Mouse (Mus musculus) brain, adult 2 months (tissue): Measurements from ENCODE around the gene Gm30083.
A peak's percentile ranks its signal among the peaks of the same experiment; 100 is the strongest.

Experiments
- DNase-seq: peaks from one replicate; pipeline ENCODE4 v3.0.0; 2011; ENCODE audit warnings: low read depth, low spot score

Gm30083 gene

DNA sequence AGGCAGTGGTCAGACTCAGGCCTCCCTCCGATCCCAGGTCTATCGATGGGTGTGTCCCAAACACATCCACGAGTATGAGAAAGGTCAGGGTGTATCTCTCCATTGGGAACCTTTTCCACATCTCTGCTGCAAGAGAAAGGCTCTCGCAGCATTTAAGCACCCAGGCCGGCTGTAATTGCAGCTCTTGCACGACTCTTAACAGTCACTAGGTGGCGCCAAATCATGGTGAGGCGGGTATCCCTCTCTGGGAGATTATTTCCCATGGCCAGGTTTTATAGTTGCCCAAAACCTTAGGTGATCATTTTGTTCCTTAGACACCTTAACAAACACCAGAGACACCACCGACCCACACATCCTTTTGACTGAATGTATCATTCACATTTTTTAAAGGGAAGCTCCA lies 55.6 kb downstream of the Gm30083 start:
- DNase-seq, result peak; percentile 77

DNA sequence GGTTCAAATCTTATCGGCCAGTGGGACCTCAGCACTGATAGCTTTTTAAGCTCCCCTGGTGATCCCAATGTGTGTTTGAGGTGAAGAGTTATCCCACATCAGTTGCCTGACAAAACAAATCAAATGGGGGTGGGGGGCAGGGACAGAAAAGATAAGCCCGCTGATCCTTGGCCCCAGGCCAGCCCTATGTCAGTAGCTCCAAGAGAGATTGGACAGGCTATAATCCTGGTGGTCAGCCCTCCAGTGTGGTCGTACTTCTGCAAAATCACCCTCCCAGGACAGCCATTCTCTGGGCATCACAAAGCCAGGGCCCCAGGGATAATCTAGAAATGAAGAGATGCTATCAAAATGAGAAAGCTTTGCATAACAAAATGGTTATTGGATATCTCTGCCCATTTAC lies 56.1 kb downstream of the Gm30083 start:
- no peak for DNase-seq

DNA sequence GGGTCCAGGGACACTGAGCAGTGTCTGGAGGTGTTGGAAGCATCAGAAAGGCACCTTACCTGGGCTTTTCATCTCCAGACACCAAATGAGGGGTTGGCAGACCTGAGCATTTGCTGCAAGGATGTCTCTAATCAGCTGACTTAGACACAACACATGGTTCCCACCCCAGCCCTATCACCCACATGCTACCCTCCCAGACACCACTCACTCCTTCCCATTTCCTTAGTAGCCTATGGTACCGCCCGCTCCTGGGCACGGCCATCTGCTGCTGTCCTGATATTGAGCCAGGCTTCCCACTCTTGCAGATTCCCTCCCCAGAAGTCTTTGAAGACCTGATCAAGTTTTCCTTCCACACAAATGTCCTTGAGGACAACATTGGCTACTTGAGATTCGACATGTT lies 56.8 kb downstream of the Gm30083 start:
- DNase-seq, result peak; percentile 52

DNA sequence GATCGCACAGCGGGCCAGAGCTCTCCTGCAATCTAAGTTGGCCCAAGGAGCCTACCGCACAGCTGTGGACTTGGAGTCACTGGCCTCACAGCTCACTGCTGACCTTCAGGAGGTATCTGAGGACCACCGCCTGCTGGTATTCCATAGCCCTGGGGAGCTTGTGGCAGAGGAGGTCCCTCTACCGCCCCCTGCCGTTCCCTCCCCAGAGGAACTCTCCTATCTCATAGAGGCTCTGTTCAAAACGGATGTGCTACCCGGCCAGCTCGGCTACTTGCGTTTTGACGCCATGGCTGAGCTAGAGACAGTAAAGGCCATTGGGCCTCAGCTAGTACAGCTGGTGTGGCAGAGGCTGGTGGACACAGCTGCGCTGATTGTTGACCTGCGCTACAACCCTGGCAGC lies 58.9 kb downstream of the Gm30083 start:
- DNase-seq, result no peak

DNA sequence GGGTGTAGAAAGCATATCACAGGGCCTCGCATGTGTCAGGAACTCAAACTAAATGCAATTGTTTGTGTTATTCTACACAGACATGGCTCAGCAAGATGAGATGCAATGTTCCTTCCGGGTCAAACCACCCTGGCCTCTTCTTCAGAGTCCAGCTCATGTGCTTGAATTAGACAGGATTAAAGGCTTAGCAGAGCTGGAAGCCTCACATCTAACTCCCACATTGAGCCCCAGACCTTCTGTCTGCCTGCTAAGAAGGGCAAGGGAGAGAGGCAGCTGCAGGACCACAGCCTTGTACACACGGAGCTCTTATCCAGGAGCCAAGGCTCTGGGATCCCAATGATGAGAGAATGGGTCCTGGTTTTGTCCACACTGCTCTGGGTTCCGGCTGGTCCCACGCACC lies 61.2 kb downstream of the Gm30083 start, which contains the start of gene Rbp3:
TSS of gene Rbp3 (plus strand) at position 243 of the 400 bp plus-strand sequence.
- no peak for DNase-seq

DNA sequence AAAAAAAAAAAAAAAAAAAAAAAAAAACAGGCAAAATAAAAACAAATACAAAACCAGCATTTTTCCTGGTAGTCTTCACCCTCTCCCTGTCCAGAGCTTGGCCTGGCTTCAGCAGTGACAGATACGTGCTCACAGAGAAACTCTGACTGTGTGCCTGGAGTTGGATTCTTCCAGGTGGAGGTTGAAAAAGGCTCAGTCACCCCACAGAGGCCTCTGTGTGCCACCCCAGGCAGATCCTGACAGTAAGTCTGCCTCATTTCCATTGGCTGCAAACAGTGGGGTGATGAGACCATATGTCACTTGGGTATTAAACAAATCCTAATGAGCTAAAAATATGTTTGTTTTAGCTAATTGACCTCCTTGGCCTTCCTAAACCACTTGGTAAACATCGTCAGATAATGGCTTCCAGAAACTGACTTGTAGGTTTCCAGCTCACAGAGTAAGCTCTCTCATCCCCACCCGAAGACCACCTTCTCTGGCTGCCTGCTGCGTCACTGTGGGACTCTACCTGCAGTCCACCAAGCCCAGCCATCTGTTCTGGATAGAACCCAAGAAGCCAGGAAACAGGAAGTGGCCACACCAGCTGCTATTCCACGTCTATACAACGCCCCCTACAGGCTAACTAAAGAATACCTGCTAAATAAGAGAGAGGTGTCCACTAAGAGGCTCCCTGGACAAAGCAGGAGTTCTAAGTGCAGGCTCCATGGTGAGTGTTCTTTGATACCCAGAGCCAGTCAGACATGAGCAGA lies 62.6 kb downstream of the Gm30083 start:
- DNase-seq, result peak; percentile 69

DNA sequence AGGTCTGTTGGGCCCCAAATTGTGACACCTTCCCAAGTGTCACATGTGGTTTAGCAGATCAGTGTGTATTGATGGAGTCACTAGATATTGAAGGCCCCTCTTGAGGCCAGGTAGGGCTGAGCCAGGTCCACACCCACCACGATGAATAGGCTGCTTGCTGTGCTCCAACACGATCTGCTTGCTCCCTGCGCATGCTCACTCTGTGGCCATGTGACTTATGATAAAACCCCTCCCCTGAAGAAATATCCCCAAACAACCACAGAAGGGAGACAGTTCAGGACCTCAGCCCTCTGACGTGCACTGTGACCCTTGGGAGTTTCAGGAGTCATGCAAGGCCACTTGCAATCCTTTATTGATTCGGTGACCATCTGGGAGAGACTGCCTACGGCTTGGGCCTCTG lies 68.9 kb downstream of the Gm30083 start:
- no peak for DNase-seq

DNA sequence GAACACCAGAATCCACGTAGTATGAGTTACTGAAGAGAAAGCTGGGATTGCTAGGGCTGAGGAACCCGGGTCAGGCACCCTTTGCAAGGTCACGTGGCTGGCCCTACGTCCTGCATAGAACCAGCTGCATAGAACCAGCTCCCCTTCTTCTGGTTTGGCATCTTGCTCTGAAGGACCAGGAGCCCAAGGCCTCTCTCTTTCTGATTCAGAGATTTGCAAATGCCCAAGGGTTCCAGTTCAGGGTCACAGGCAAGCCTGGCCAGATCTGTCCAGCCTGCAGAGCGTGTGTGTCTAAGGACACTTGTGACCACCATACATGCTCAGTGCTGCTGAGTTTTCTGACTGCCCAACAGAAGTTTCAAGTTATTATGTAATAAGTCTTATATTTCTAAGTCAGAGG lies 72.8 kb downstream of the Gm30083 start:
- DNase-seq, result no peak

DNA sequence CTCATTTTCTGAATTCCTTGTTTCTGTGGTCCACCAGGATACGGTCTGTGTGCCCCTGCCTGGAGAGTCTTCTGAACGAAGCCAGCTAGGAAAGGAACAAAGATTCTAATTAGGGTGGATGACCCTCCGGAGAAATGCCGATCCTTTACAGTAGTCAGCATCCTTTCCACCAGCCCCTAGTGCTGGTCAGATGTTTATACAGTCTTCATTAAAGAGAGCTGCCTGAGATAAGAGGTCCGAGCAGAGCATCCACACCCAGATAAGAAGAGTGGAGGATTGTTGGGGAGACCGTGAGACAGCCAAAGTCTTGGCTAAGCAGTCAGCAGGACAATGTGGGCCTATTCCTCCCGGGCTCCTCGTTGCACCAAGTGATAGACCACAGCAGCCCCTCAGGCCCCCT lies 74.2 kb downstream of the Gm30083 start, which contains the start of gene Gdf2:
TSS of gene Gdf2 (plus strand) at position 301 of the 400 bp plus-strand sequence.
- DNase-seq, result no peak

DNA sequence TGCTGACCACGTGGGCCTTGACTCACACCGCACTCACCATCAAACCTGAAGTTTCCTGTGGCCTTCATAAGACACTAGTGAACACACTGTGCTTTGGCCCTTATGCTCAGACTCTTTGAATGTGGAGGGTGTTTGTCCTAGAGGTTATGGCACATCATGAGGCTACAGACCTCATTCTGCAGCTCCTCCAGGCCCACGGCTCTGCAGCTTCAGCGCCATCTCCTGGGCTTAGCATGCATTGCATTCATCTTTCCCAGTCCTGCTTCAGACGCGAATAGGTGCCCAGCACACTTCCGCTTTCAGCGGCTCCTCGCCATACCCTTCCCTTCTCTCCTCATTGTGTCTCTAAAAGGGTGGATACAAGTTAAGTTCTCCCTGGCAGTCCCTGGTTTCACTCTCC lies 75.9 kb downstream of the Gm30083 start:
- DNase-seq, result peak; percentile 83
